Mouse (Mus musculus) myocyte (in vitro differentiated cells): ENCODE measurements around the gene Rce1. TPM values are rescaled to one million over a fixed set of nuclear protein-coding genes. Genes with fewer than 3 reads are reported as not detected.

Experiments
- H3K27me3 ChIP-seq: one replicate; pipeline ENCODE4 v1.6.1; 2011; ENCODE audit not compliant: control insufficient read depth, insufficient read depth, insufficient read length
- H3K36me3 ChIP-seq: one replicate; pipeline ENCODE4 v1.6.1; 2011; ENCODE audit not compliant: control insufficient read depth, insufficient read depth
- H3K4me2 ChIP-seq: one replicate; pipeline ENCODE4 v1.6.1; 2011; ENCODE audit warnings: low read depth, control low read depth
- H3K4me3 ChIP-seq: one replicate; pipeline ENCODE4 v1.5.1; 2011; ENCODE audit warnings: mild to moderate bottlenecking, control low read depth, moderate library complexity
- H3K79me2 ChIP-seq: one replicate; pipeline ENCODE4 v1.6.1; 2011; ENCODE audit not compliant: control insufficient read depth, insufficient read depth
- H3ac ChIP-seq: one replicate; pipeline ENCODE4 v1.6.1; 2011; ENCODE audit not compliant: control insufficient read depth, insufficient read length
- CEBPB ChIP-seq: IDR thresholded peaks from 2 replicates; pipeline ENCODE4 v1.6.1; 2011; ENCODE audit warnings: mild to moderate bottlenecking, moderate library complexity; ENCODE audit not compliant: poor library complexity, insufficient read depth, severe bottlenecking
- E2F4 ChIP-seq: IDR thresholded peaks from one replicate; pipeline ENCODE4 v1.6.1; 2011; ENCODE audit warnings: mild to moderate bottlenecking, control low read depth, moderate library complexity; ENCODE audit not compliant: insufficient read depth
- MAX ChIP-seq: IDR thresholded peaks from one replicate; pipeline ENCODE4 v1.6.1; 2011; ENCODE audit warnings: low read depth, mild to moderate bottlenecking, control low read depth
- MYOD1 ChIP-seq, 3 experiments: IDR thresholded peaks; one replicate each; pipeline ENCODE4 v1.6.1; 2011; ENCODE audit warnings: control low read depth in 2 of 3, low read depth in 2 of 3, mild to moderate bottlenecking in 2 of 3, moderate library complexity in 1 of 3; ENCODE audit not compliant: insufficient read length in 2 of 3, control insufficient read depth in 1 of 3
- MYOG ChIP-seq, 3 experiments: IDR thresholded peaks; one replicate each; pipeline ENCODE4 v1.6.1; 2011; ENCODE audit warnings: control low read depth in 2 of 3, low read depth in 2 of 3, mild to moderate bottlenecking in 2 of 3; ENCODE audit not compliant: insufficient read length in 2 of 3, control insufficient read depth in 1 of 3, insufficient read depth in 1 of 3
- POLR2A ChIP-seq: IDR thresholded peaks from one replicate; pipeline ENCODE4 v1.6.1; 2011; ENCODE audit warnings: low read depth, mild to moderate bottlenecking, control low read depth, moderate library complexity; ENCODE audit not compliant: insufficient read length
- POLR2AphosphoS2 ChIP-seq: IDR thresholded peaks from one replicate; pipeline ENCODE4 v1.6.1; 2011; ENCODE audit warnings: low read depth, control low read depth; ENCODE audit not compliant: insufficient read length
- REST ChIP-seq: IDR thresholded peaks from one replicate; pipeline ENCODE4 v1.6.1; 2011; ENCODE audit warnings: mild to moderate bottlenecking, control low read depth, moderate library complexity; ENCODE audit not compliant: insufficient read depth, insufficient read length
- SRF ChIP-seq: IDR thresholded peaks from one replicate; pipeline ENCODE4 v1.6.1; 2011; ENCODE audit warnings: low read depth; ENCODE audit not compliant: control insufficient read depth, insufficient read length
- TCF12 ChIP-seq: IDR thresholded peaks from one replicate; pipeline ENCODE4 v1.6.1; 2011; ENCODE audit warnings: mild to moderate bottlenecking, control low read depth; ENCODE audit not compliant: poor library complexity, insufficient read depth, severe bottlenecking
- TCF3 ChIP-seq: IDR thresholded peaks from one replicate; pipeline ENCODE4 v1.6.1; 2011; ENCODE audit warnings: low read depth, control low read depth; ENCODE audit not compliant: insufficient read length
- USF1 ChIP-seq: IDR thresholded peaks from one replicate; pipeline ENCODE4 v1.6.1; 2011; ENCODE audit warnings: low read depth, mild to moderate bottlenecking, control low read depth, moderate library complexity
- polyA plus RNA-seq: library from polyadenylated mRNA; unstranded; fragments of >200 nt; fragmentation: generic; extraction: Trizol; gene quantifications from one replicate; pipeline ENCODE4 v1.2.1, GENCODE M21; 2012; ENCODE audit warnings: missing spikeins

Gene Rce1
- polyA plus RNA-seq: 43.8 TPM

DNA sequence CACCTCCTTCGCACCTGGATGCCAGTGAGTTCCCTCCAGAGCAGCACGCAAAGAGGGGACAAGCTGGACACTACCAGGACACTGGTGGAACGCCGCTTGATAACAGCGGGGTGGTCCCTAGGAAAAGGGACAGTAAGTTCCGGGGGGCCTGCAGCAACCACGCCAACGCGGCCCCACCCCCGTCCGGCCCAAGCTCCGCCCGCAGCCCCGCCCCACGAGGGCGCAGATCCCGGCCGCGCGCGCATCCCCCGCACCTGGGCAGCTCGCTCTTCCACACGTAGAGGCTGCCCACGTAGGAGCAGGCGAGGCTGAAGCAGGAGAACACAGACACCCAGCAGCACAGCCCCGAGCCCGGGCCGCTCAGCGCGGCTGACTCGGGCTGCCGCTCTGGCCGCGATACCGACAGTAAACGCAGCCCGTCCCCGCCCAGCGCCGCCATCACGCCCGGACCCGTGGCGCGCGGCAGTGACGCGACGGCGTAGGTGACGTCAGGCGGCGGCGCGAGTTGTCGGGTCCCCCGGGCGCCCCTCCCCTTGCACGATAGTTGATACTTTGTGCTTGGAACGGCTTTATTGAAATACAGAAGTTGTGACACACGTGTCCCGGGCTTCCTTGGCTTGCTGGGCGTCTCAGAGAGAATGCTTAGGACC lies at the start of gene Rce1:
Gene Rce1, minus strand, starts transcription at position 463 of the 650 bp plus-strand sequence.
- Histone ChIP-seq H3K79me2 (peaks cover 11% of the 10 kb centered on the region), H3ac (peak within 1 kb of the TSS; percentile 52), H3K4me2 (peak within 1 kb of the TSS; percentile 97), H3K27me3 (no peaks in the 10 kb centered on the region), H3K4me3 (peak within 1 kb of the TSS; percentile 74), H3K36me3 (no peaks in the 10 kb centered on the region)
- TF ChIP-seq POLR2A (peak; percentile 90), USF1 (no peak), SRF (peak; percentile 75), POLR2AphosphoS2 (peak; percentile 84), REST (no peak)

DNA sequence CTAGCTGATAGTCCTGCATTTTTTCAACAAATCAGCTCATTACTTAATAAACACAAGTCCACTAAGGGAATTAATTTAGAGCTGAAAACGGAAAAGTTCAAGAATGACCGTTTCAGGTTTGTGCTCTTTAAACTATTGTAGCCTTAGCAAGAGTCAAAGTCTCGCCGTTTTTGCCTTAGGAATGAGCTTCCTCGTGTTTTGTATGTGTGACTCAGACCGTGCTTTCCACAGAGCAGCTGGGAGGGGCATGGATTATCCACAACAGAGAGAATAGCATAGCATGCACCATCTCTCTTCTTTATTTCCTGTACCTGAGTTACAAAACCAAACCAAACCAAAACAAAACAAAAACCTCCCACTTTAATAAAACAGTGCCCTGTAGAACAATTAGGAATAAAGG lies 47.0 kb upstream of the Rce1 start:
- no peaks in the 10 kb centered on the region for H3K79me2 ChIP-seq
- H3K36me3 ChIP-seq: no peaks in the 10 kb centered on the region
- H3ac ChIP-seq: no peak overlapping the region
- TF ChIP-seq POLR2A: no peak
- TF ChIP-seq MYOD1 (IDR thresholded peaks at IDR 0.05; ENCODE audit: control insufficient read depth in 1 of 3, insufficient read length in 2 of 3, low read depth in 2 of 3): peak in 1 of 3 experiments; percentile 27
- TF ChIP-seq CEBPB: no peak
- TF ChIP-seq SRF: no peak
- TF ChIP-seq MYOG (IDR thresholded peaks at IDR 0.05; ENCODE audit: control insufficient read depth in 1 of 3, insufficient read depth in 1 of 3, insufficient read length in 2 of 3, low read depth in 2 of 3): no peak
- no peak for TF ChIP-seq E2F4
- no peak for TF ChIP-seq POLR2AphosphoS2
- TF ChIP-seq REST: no peak
- no peak for TF ChIP-seq TCF3
- H3K4me2 ChIP-seq: peak overlapping the region; percentile 26
- no peak overlapping the region for H3K4me3 ChIP-seq
- no peaks in the 10 kb centered on the region for H3K27me3 ChIP-seq

DNA sequence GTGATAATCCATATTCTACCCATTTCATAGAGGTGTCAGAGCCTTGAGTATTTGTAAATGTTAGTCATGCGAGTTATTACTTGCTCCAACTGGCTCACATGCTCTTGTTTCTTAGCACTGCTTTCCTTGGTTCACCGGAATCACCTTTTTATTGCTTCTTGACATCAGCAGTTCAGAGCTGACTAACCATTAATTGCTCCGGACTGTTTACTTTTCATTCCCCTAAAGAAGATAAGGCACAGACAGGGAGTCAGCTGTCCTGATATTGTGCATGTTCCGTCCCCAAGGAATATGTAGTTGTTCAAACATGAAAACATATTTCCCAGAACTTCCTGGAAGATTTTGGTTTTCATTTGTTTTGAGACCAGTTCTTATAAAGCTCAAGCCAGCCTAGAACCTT lies 45.3 kb upstream of the Rce1 start:
- H3K4me2 ChIP-seq: peak overlapping the region; percentile 8

DNA sequence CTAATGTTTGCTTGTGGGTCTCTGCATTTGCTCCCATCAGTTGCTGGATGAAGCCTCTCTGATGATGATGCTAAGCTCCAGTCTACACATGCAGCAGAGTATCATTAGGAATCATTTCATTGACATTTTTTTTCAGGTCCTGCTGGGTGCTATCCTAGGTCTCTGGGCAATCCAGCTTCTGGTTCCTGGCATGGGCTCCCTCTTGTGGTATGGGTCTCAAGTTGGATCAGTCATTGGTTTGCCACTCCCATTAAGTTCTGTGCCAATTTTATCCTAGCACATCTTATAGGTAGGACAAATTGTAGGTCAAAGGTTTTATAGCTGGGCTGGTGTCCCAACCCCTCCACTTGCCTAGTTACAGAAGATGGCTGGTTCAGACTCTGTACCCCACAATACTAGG lies 41.4 kb upstream of the Rce1 start:
- Histone ChIP-seq H3K4me2 (no peak overlapping the region), H3K4me3 (no peak overlapping the region), H3K79me2 (no peaks in the 10 kb centered on the region), H3K36me3 (no peaks in the 10 kb centered on the region), H3ac (no peak overlapping the region), H3K27me3 (no peaks in the 10 kb centered on the region)
- TF ChIP-seq CEBPB: no peak
- no peak for TF ChIP-seq MAX
- TF ChIP-seq POLR2A: no peak
- TF ChIP-seq SRF: no peak
- TF ChIP-seq REST: no peak
- no peak for TF ChIP-seq USF1
- TF ChIP-seq POLR2AphosphoS2: no peak
- TF ChIP-seq MYOD1 (IDR thresholded peaks at IDR 0.05; ENCODE audit: control insufficient read depth in 1 of 3, insufficient read length in 2 of 3, low read depth in 2 of 3): no peak
- no peak for TF ChIP-seq E2F4
- TF ChIP-seq TCF3: no peak
- TF ChIP-seq TCF12: no peak
- TF ChIP-seq MYOG (IDR thresholded peaks at IDR 0.05; ENCODE audit: control insufficient read depth in 1 of 3, insufficient read depth in 1 of 3, insufficient read length in 2 of 3, low read depth in 2 of 3): no peak

More for the DNA sequence above, 45.3 kb upstream of the Rce1 start:
- H3K79me2 ChIP-seq: no peaks in the 10 kb centered on the region
- H3K36me3 ChIP-seq: no peaks in the 10 kb centered on the region
- H3K4me3 ChIP-seq: no peak overlapping the region
- no peaks in the 10 kb centered on the region for H3K27me3 ChIP-seq
- no peak overlapping the region for H3ac ChIP-seq
- TF ChIP-seq SRF: no peak

GRCm38 (mm10) chr19:4658156-4658555 lies 32.7 kb upstream of the Rce1 start:
- Histone ChIP-seq H3K79me2 (no peaks in the 10 kb centered on the region), H3K4me3 (no peak overlapping the region), H3K4me2 (no peak overlapping the region), H3ac (no peak overlapping the region), H3K36me3 (no peaks in the 10 kb centered on the region), H3K27me3 (peaks cover 5% of the 10 kb centered on the region)
- TF ChIP-seq TCF3: no peak
- TF ChIP-seq SRF: no peak
- TF ChIP-seq CEBPB: no peak
- TF ChIP-seq MAX: no peak
- no peak for TF ChIP-seq USF1
- TF ChIP-seq E2F4: no peak
- TF ChIP-seq MYOD1 (IDR thresholded peaks at IDR 0.05; ENCODE audit: control insufficient read depth in 1 of 3, insufficient read length in 2 of 3, low read depth in 2 of 3): no peak
